Mouse (Mus musculus): ENCODE results near the gene Slco2a1. TPM values are rescaled to one million over a fixed set of nuclear protein-coding genes. Genes with fewer than 3 reads are reported as not detected.
"Not testable (repeated sequence)": the region's sequence is repeated elsewhere in the genome, so short reads cannot be mapped to it uniquely, and the experiment has no call there.

Slco2a1 gene
- polyA plus RNA-seq, 1 experiment from 2014 or later, result 0.17 TPM

DNA sequence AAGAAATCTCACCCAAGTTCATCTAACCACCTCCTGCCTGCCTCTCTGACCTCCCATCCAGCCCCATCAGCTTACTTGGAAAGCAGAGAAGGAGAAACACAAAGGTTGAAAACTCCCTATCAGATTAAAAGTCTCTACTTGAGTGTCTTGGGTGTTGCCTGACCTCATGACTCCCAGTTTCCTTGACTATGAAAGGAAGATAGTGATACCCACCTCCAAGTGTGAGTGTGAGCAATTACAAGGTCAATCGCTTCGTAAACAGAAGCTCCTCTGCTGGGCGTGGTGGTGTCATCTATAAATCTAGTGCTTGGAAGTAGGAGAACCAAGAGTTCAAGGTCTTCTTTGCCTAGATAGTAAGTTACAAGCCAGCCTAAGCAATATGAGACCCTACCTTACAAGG lies 91.7 kb downstream of the Slco2a1 start:
- Histone ChIP-seq H3K27ac (replicated peaks) (no peak overlapping the region), H3K36me3 (no peaks in the 10 kb centered on the region), H3K9me3 (replicated peaks) (no peaks in the 10 kb centered on the region), H3K4me1 (no peaks in the 10 kb centered on the region), H3K4me3 (no peak overlapping the region), H3K27me3 (ENCODE audit: low read depth, poor library complexity, severe bottlenecking) (no peaks in the 10 kb centered on the region)
- WGBS, result 89% methylated on average over 3 of the region's 3 CpGs
- DNase-seq (ENCODE audit: low spot score), result no peak

GRCm38 (mm10) chr9:103082246-103082975 lies 93.9 kb downstream of the Slco2a1 start:
- no peak for DNase-seq (ENCODE audit: low spot score)
- WGBS, result 88% methylated on average over 8 of the region's 8 CpGs
- Histone ChIP-seq H3K4me3 (no peak overlapping the region), H3K4me1 (no peaks in the 10 kb centered on the region), H3K27ac (replicated peaks) (no peak overlapping the region), H3K36me3 (no peaks in the 10 kb centered on the region), H3K9me3 (replicated peaks) (no peaks in the 10 kb centered on the region), H3K27me3 (ENCODE audit: low read depth, poor library complexity, severe bottlenecking) (no peaks in the 10 kb centered on the region)

GRCm38 (mm10) chr9:103083405-103083804 lies 94.9 kb downstream of the Slco2a1 start:
- Histone ChIP-seq H3K9me3 (replicated peaks) (no peaks in the 10 kb centered on the region), H3K4me1 (no peaks in the 10 kb centered on the region), H3K27ac (replicated peaks) (no peak overlapping the region), H3K36me3 (no peaks in the 10 kb centered on the region), H3K27me3 (ENCODE audit: low read depth, poor library complexity, severe bottlenecking) (no peaks in the 10 kb centered on the region), H3K4me3 (no peak overlapping the region)
- 75% methylated on average over 3 of the region's 3 CpGs for WGBS
- DNase-seq (ENCODE audit: low spot score), result no peak

DNA sequence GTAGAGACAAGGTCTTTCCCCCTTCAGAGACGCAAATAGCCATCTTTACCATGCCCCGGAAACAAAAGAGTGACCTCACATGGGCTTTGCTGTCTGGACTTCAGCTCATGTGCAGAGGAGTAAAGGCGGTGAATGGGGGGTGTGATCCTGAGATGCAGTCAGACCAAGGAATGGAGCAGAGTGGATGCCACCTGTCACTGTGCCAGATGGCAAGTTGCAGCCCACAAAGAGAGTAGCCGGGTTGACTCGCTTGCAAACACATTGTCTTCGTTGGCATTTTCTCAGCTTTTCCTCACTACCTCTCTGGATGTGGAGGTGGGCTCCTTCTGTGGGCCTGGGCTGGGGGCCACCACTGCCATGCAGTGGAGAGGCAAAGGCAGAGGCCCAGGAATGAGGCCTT lies 98.2 kb downstream of the Slco2a1 start:
- Histone ChIP-seq H3K9me3 (replicated peaks) (no peaks in the 10 kb centered on the region), H3K4me1 (peaks cover under 1% of the 10 kb centered on the region; the same call in 1 of the 2 replicates), H3K4me3 (no peak overlapping the region), H3K27ac (replicated peaks) (no peak overlapping the region), H3K27me3 (ENCODE audit: low read depth, poor library complexity, severe bottlenecking) (peaks cover 4% of the 10 kb centered on the region), H3K36me3 (no peaks in the 10 kb centered on the region)
- DNase-seq (ENCODE audit: low spot score), result no peak
- WGBS, result 92% methylated on average over 6 of the region's 6 CpGs

DNA sequence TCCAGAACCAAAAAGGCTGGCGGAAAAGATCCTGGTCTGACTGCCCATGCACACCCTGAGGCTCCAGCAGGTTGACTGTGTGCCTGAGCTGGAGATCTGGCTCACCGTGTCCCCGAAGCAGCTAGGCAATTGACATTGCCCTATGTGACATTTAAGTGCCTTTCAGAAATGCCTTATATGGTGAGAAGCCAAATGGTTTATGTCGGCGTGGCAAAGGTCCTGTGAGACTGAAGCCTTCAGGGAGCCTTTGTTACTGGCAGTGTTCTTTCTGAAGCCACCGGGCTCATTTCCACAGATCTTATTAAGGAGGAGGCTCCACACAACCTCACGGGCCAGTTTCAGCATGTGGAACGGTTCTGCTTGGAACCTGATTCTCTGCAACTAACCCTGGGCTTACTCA lies 98.8 kb downstream of the Slco2a1 start:
- H3K4me3 ChIP-seq, result no peak overlapping the region
- DNase-seq (ENCODE audit: low spot score), result no peak
- peaks cover 5% of the 10 kb centered on the region for H3K27me3 ChIP-seq (ENCODE audit: low read depth, poor library complexity, severe bottlenecking)
- WGBS, result 73% methylated on average over 8 of the region's 8 CpGs
- no peaks in the 10 kb centered on the region for H3K36me3 ChIP-seq
- H3K27ac ChIP-seq (replicated peaks), result no peak overlapping the region
- peaks cover 6% of the 10 kb centered on the region for H3K4me1 ChIP-seq
- no peaks in the 10 kb centered on the region for H3K9me3 ChIP-seq (replicated peaks)

- H3K4me1 ChIP-seq, result peaks cover 12% of the 10 kb centered on the region
- peaks cover 14% of the 10 kb centered on the region for H3K27me3 ChIP-seq (ENCODE audit: low read depth, poor library complexity, severe bottlenecking)
- no peak for DNase-seq (ENCODE audit: low spot score)
- H3K27ac ChIP-seq (replicated peaks), result no peak overlapping the region
- no peak overlapping the region for H3K4me3 ChIP-seq
- H3K36me3 ChIP-seq, result no peaks in the 10 kb centered on the region
- WGBS, result 34% methylated on average over 2 of the region's 2 CpGs
- H3K9me3 ChIP-seq (replicated peaks), result no peaks in the 10 kb centered on the region
These were observed 100.1 kb downstream of the Slco2a1 start for GRCm38 (mm10) chr9:103088661-103089060.

DNA sequence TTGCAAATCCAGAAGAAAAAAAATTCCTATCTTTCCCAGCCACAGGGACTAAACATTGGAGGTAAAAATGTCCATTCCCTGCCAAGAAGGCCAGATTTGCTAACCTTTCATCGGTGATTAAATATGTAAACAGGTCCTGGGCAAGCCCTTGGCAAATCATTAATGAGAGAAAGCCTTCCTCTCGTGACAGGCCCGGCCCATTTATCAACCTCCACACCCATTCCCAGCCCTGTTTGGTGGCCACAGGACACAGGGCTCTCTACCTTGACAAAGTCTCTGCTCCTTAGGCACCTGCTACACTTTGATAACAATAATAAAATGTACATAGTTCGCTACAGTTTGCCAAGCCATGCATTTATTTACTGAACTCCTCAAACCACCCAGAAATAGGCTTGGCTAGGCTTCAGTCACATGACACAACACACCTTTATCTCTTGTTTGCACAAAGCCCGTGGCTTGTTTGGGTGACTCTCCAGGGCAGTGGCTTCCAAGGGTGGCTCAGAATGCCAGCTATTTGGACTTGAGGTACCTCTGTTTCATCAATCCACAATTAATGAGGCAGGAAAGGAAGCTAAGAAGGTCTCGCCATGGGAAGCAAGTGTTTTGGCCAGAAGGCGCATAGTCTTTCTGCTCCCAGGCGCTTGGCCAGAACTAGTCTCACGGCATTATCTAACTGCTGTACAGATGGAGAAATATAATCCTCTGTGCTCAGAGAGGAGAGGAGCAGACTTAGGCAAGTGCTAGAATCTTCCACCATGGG lies 101.8 kb downstream of the Slco2a1 start:
- H3K9me3 ChIP-seq (replicated peaks), result no peaks in the 10 kb centered on the region
- 85% methylated on average over 9 of the region's 9 CpGs for WGBS
- H3K4me1 ChIP-seq, result peaks cover 12% of the 10 kb centered on the region
- H3K27ac ChIP-seq (replicated peaks), result no peak overlapping the region
- H3K36me3 ChIP-seq, result no peaks in the 10 kb centered on the region
- no peak for DNase-seq (ENCODE audit: low spot score)
- no peak overlapping the region for H3K4me3 ChIP-seq
- H3K27me3 ChIP-seq (ENCODE audit: low read depth, poor library complexity, severe bottlenecking), result peaks cover 14% of the 10 kb centered on the region

- no peak for DNase-seq (ENCODE audit: low spot score)
- Histone ChIP-seq H3K36me3 (no peaks in the 10 kb centered on the region), H3K27ac (replicated peaks) (no peak overlapping the region), H3K4me1 (peaks cover 12% of the 10 kb centered on the region), H3K9me3 (replicated peaks) (no peaks in the 10 kb centered on the region), H3K27me3 (ENCODE audit: low read depth, poor library complexity, severe bottlenecking) (peaks cover 14% of the 10 kb centered on the region), H3K4me3 (no peak overlapping the region)
- 81% methylated on average over 16 of the region's 16 CpGs for WGBS
These were observed 102.7 kb downstream of the Slco2a1 start for GRCm38 (mm10) chr9:103091039-103091883.

DNA sequence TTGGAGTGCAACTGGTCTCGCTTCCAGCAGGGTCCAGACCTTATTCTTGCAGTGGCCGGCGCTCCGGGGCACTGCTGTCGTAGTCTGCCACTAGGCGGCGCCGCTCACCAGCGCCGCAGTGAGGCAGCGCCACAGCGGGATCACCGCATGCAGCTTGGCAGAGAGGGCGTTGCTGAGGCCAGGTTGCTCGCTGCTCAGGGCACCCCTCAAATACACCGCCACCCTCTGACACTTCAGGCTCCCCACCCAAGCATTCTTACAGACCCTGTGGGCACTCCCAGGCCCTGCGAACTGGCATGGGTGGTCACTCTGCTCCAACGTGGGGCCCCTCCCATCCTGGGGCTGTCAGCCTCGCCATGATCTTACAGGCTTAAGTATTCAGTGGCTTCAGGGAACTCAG lies 103.7 kb downstream of the Slco2a1 start:
- Histone ChIP-seq H3K27ac (replicated peaks) (peak overlapping the region; percentile 64), H3K36me3 (no peaks in the 10 kb centered on the region), H3K9me3 (replicated peaks) (no peaks in the 10 kb centered on the region), H3K27me3 (ENCODE audit: low read depth, poor library complexity, severe bottlenecking) (peaks cover 14% of the 10 kb centered on the region), H3K4me1 (peaks cover 12% of the 10 kb centered on the region), H3K4me3 (peak overlapping the region; percentile 57)
- DNase-seq (ENCODE audit: low spot score), result peak; percentile 87
- under 1% methylated on average over 19 of the region's 19 CpGs for WGBS

GRCm38 (mm10) chr9:103093681-103094080 lies 105.2 kb downstream of the Slco2a1 start:
- H3K36me3 ChIP-seq, result no peaks in the 10 kb centered on the region
- no peak overlapping the region for H3K27ac ChIP-seq (replicated peaks)
- H3K4me1 ChIP-seq, result peaks cover 12% of the 10 kb centered on the region
- H3K27me3 ChIP-seq (ENCODE audit: low read depth, poor library complexity, severe bottlenecking), result peaks cover 14% of the 10 kb centered on the region
- DNase-seq (ENCODE audit: low spot score), result no peak
- no peak overlapping the region for H3K4me3 ChIP-seq
- no peaks in the 10 kb centered on the region for H3K9me3 ChIP-seq (replicated peaks)
- 88% methylated on average over 3 of the region's 3 CpGs for WGBS

DNA sequence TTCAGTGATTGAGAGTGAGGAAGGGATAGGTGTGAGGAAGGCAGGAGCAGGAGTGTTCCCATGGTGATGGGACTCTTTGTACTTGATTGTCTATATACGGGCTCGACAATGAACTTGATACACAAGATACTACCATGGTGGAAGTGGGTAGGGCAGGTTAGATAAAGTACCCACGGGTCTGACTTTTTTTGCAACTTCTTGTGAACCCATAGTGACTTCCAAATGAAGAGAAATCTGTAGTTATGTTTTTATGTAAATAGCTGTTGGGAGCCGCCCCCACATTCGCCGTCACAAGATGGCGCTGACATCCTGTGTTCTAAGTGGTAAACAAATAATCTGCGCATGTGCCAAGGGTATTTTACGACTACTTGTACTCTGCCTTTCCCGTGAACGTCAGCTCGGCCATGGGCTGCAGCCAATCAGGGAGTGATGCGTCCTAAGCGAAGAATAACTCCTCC lies 119.9 kb downstream of the Slco2a1 start:
- Histone ChIP-seq H3K4me3 (peak overlapping the region; percentile 50), H3K27ac (replicated peaks) (peak overlapping the region; percentile 78), H3K27me3 (ENCODE audit: low read depth, poor library complexity, severe bottlenecking) (peaks cover 38% of the 10 kb centered on the region), H3K4me1 (peaks cover 41% of the 10 kb centered on the region)
- not testable (repeated sequence) for H3K9me3 ChIP-seq (replicated peaks); H3K36me3 ChIP-seq
- peak; percentile 56 for DNase-seq (ENCODE audit: low spot score)
- 27% methylated on average over 9 of the region's 14 CpGs for WGBS

DNA sequence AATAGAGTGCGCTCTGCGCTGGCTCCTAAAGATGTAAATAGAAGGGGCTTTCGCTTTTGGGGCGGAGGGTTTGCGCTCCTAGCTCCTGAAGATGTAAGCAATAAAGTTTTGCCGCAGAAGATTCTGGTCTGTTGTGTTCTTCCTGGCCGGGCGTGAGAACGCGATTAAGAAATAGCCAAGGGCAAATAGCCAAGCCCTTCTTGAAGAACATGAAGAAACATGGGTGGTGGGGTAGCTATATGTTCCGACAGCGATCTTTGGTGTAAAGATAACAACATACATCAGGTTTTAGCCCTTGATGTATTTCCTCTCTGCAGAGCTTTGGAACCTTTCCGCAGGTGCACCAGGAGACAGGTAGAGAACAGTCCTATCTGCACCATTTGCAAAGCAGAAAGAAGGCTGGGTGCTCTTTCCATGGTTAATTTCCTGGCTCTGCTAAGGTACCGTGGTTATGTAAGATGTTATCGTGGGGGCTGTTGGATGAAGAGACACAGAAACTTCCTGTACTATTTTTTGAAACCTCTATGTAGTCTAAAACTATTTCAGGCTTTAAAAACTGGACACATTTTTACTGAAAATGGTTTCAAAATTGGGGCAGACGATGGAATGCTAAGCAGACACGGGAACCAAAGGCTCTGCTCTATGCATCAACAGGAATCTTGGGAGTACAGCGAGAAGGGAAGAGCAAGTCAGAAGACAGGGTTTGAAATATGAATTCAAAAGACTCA lies 120.6 kb downstream of the Slco2a1 start:
- peaks cover 48% of the 10 kb centered on the region for H3K4me1 ChIP-seq
- H3K4me3 ChIP-seq, result peak overlapping the region; percentile 56
- 40% methylated on average over 18 of the region's 18 CpGs for whole genome bisulfite sequencing
- no peak for DNase-seq (ENCODE audit: low spot score)
- H3K27me3 ChIP-seq (ENCODE audit: low read depth, poor library complexity, severe bottlenecking), result peaks cover 46% of the 10 kb centered on the region
- no peaks in the 10 kb centered on the region for H3K9me3 ChIP-seq (replicated peaks)
- no peaks in the 10 kb centered on the region for H3K36me3 ChIP-seq
- H3K27ac ChIP-seq (replicated peaks), result peak overlapping the region; percentile 78
